Mouse (Mus musculus) left cerebral cortex, adult 2 months (tissue): ENCODE data around the gene Fgf15. TPM values are rescaled to one million over a fixed set of nuclear protein-coding genes. Genes with fewer than 3 reads are reported as not detected.

Source experiments
- DNase-seq, 2 experiments: peaks; one replicate each; pipeline ENCODE4 v3.0.0; 2021 to 2022; ENCODE audit warnings: low spot score in 2 of 2, mixed read lengths in 1 of 2; ENCODE audit errors: extremely low spot score in 1 of 2
- H3K27ac ChIP-seq: fragments of 200-600 bp; 2 replicates; pipeline ENCODE4 v1.8.1; 2022
- H3K4me3 ChIP-seq: fragments of 200-600 bp; 2 replicates; pipeline ENCODE4 v1.8.1; 2022
- CTCF ChIP-seq: fragments of 200-600 bp; IDR thresholded peaks from 2 replicates; pipeline ENCODE4 v1.8.1; 2022; ENCODE audit warnings: antibody characterized with exemption, mild to moderate bottlenecking, moderate library complexity
- intact Hi-C: fragments of 180-260 bp; cut with DNase I; formaldehyde crosslinking; loops from one replicate; pipeline ENCODE4 v1.15.1; 2025
- total RNA-seq, 2 experiments: library from RNA; stranded (reverse); gene quantifications; 2 replicates each; pipeline ENCODE4 v1.2.3; 2021

Fgf15 gene
- total RNA-seq, 2 experiments from 2014 or later = not detected

- Histone ChIP-seq H3K27ac (peak within 1 kb of the TSS; percentile 89), H3K4me3 (peak within 1 kb of the TSS; percentile 94)
- DNase-seq = peak; percentile 85 to 88
- intact Hi-C loops = loop anchor here (5.0 kb wide), 1 partner anchor 443 kb away; the partner anchor contains the start of gene Cttn
- TF ChIP-seq CTCF = no peak
These were observed 18.8 kb downstream of the Fgf15 start, which contains the start of gene LTO1 for GRCm38 (mm10) chr7:144914948-144915750. TSS of gene LTO1 (plus strand) at chr7:144915100.

GRCm38 (mm10) chr7:144918823-144919222, 22.5 kb downstream of the Fgf15 start:
- Histone ChIP-seq H3K4me3 (no peak overlapping the region), H3K27ac (no peak overlapping the region)
- intact Hi-C loops = no loop called here
- TF ChIP-seq CTCF = peak; percentile 35
- no peak for DNase-seq

- H3K4me3 ChIP-seq = no peak overlapping the region
- no peak for DNase-seq
These were observed 31.3 kb downstream of the Fgf15 start for GRCm38 (mm10) chr7:144927591-144927990.

GRCm38 (mm10) chr7:144928009-144928888, 31.9 kb downstream of the Fgf15 start:
- no peak overlapping the region for H3K4me3 ChIP-seq
- intact Hi-C loops = no loop called here
- H3K27ac ChIP-seq = no peak overlapping the region
- TF ChIP-seq CTCF = no peak
- no peak for DNase-seq

More at GRCm38 (mm10) chr7:144927591-144927990, 31.3 kb downstream of the Fgf15 start:
- H3K27ac ChIP-seq = no peak overlapping the region
- intact Hi-C loops = no loop called here
- TF ChIP-seq CTCF = no peak

- no peak overlapping the region for H3K4me3 ChIP-seq
- intact Hi-C loops = no loop called here
- no peak overlapping the region for H3K27ac ChIP-seq
- no peak for TF ChIP-seq CTCF
- no peak for DNase-seq
These were observed 32.5 kb downstream of the Fgf15 start for GRCm38 (mm10) chr7:144928889-144929210.

GRCm38 (mm10) chr7:144929506-144929905, 33.2 kb downstream of the Fgf15 start:
- H3K4me3 ChIP-seq = no peak overlapping the region
- DNase-seq = no peak
- intact Hi-C loops = no loop called here
- TF ChIP-seq CTCF = no peak
- H3K27ac ChIP-seq = no peak overlapping the region

- H3K27ac ChIP-seq = no peak overlapping the region
- no peak for TF ChIP-seq CTCF
- intact Hi-C loops = no loop called here
- no peak for DNase-seq
- H3K4me3 ChIP-seq = no peak overlapping the region
These were observed 33.6 kb downstream of the Fgf15 start for GRCm38 (mm10) chr7:144929931-144930330.

- H3K4me3 ChIP-seq = no peak overlapping the region
- intact Hi-C loops = no loop called here
- no peak overlapping the region for H3K27ac ChIP-seq
- TF ChIP-seq CTCF = peak; percentile 52
- no peak for DNase-seq
These were observed 35.4 kb downstream of the Fgf15 start for GRCm38 (mm10) chr7:144931778-144932177.

GRCm38 (mm10) chr7:144932389-144932937, 36.1 kb downstream of the Fgf15 start:
- Histone ChIP-seq H3K4me3 (no peak overlapping the region), H3K27ac (no peak overlapping the region; the same call in 1 of the 2 replicates)
- DNase-seq = no peak
- no peak for TF ChIP-seq CTCF
- intact Hi-C loops = no loop called here

- Histone ChIP-seq H3K4me3 (no peak overlapping the region), H3K27ac (no peak overlapping the region)
- TF ChIP-seq CTCF = no peak
- intact Hi-C loops = no loop called here
- no peak for DNase-seq
These were observed 37.0 kb downstream of the Fgf15 start for GRCm38 (mm10) chr7:144933336-144933735.

GRCm38 (mm10) chr7:144933796-144934195, 37.5 kb downstream of the Fgf15 start:
- no peak for DNase-seq
- intact Hi-C loops = no loop called here
- TF ChIP-seq CTCF = no peak
- no peak overlapping the region for H3K4me3 ChIP-seq
- H3K27ac ChIP-seq = no peak overlapping the region

- intact Hi-C loops = no loop called here
- TF ChIP-seq CTCF = no peak
- no peak overlapping the region for H3K27ac ChIP-seq
These were observed 38.6 kb downstream of the Fgf15 start for GRCm38 (mm10) chr7:144934901-144935300.

More at GRCm38 (mm10) chr7:144934901-144935300, 38.6 kb downstream of the Fgf15 start:
- H3K4me3 ChIP-seq = no peak overlapping the region
- no peak for DNase-seq
